Mouse (Mus musculus): ENCODE results near the gene Kcnip4.

The Kcnip4 gene

GRCm38 (mm10) chr5:48371890-48372766 is 1152.6 kb downstream of the Kcnip4 start:
- DNase-seq = peak; percentile 92

DNA sequence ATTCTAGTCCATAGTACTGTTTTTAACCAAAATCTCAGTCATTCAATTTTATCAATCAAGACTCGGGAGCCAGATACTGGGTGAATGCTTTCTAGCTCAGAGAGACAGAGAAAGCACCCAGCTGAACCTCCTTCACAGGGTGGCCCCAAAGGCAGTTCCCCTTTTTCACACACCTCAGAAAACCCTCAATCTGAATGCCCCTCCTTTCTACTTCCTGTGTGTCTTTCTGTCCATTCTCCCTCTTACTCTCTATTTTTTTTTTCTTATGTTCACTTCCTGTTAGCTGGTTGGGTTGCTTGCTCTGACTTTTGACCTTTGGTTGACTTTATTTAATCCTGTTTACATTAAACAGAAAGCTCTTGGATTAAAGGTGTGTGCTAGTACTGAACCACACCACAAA is 1175.4 kb downstream of the Kcnip4 start:
- no peak for DNase-seq

GRCm38 (mm10) chr5:48345983-48346648 is 1178.6 kb downstream of the Kcnip4 start:
- DNase-seq = no peak

DNA sequence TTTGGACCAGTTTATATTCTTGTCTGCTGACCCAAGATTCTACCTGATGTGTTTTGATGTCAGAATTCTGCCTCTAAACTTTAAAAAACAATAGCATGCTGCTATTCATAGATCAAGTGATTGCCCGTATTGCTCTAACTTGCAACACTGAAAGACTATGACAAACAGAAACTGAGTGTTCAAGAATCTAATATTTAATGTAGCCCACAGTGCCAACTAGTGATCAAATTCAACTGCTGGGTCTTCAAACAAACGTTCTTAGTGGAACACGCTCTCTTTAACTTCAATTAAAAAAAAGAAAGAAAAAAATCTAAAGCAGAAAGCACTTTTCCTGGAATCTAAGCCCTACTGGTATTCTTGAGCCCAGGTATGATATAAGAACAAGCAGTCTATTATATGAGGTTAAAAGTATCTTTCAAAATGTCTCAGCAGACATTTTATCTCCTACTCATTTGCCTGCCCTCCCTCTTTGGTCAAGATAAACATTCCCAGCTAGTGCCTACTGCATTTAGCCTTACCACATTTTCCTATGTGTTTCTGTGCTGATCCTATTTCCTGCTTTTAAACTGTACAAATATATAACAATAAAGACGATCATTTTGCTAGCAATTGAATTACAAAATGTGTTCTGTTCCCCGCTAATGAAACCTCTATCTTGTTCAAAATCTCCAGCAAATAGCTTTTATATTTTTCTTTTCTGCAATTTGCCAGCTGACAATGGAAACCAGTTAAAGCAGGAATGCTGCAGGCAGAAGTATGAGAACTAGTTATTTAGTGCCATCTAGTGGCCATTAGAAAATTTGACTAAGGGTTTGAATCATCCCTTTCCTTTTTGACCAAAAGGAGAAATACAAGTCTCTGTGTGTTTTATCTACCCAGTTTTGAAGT is 1179.4 kb downstream of the Kcnip4 start:
- DNase-seq = no peak

GRCm38 (mm10) chr5:48340808-48341433 is 1183.8 kb downstream of the Kcnip4 start:
- no peak for DNase-seq

All from thymus, postnatal 25 days (tissue).